Mouse (Mus musculus) forebrain, embryonic 11.5 days (tissue): ENCODE measurements around the gene Gm49395. TPM values are rescaled to one million over a fixed set of nuclear protein-coding genes. Genes with fewer than 3 reads are reported as not detected.

Experiments used
- ATAC-seq: fragments of 200-750 bp; cut with Nextera tagmentation; replicated peaks from 2 replicates; pipeline ENCODE4 v1.8.0; 2017; ENCODE audit warnings: moderate TSS enrichment; ENCODE audit not compliant: low FRiP score
- DNase-seq: peaks from one replicate; pipeline ENCODE4 v3.0.0-alpha.2; 2017; ENCODE audit warnings: low spot score
- H3K27ac ChIP-seq: fragments of 300-500 bp; sonication (generic); 2 replicates; pipeline ENCODE4 v1.5.1; 2014; ENCODE audit warnings: low read depth, low read length
- H3K27me3 ChIP-seq: fragments of 300-500 bp; sonication (generic); 2 replicates; pipeline ENCODE4 v1.6.1; 2014; ENCODE audit warnings: mild to moderate bottlenecking, low read length, mixed read lengths; ENCODE audit not compliant: control insufficient read depth, insufficient read depth
- H3K36me3 ChIP-seq: fragments of 300-500 bp; sonication (generic); 2 replicates; pipeline ENCODE4 v1.6.1; 2014; ENCODE audit warnings: mild to moderate bottlenecking, low read length, moderate library complexity, mixed read lengths; ENCODE audit not compliant: control insufficient read depth, insufficient read depth
- H3K4me1 ChIP-seq: fragments of 300-500 bp; sonication (generic); replicated peaks from 2 replicates; pipeline ENCODE4 v1.6.1; 2014; ENCODE audit warnings: low read length, mixed read lengths; ENCODE audit not compliant: control insufficient read depth, insufficient read depth
- H3K4me2 ChIP-seq: fragments of 300-500 bp; sonication (generic); 2 replicates; pipeline ENCODE4 v1.6.1; 2014; ENCODE audit warnings: low read depth, mild to moderate bottlenecking, low read length, moderate library complexity, mixed read lengths; ENCODE audit not compliant: severe bottlenecking
- H3K4me3 ChIP-seq: fragments of 300-500 bp; sonication (generic); 2 replicates; pipeline ENCODE4 v1.5.1; 2014; ENCODE audit warnings: low read depth, low read length
- H3K9ac ChIP-seq: fragments of 300-500 bp; sonication (generic); 2 replicates; pipeline ENCODE4 v1.6.1; 2014; ENCODE audit warnings: low read length
- H3K9me3 ChIP-seq: fragments of 300-500 bp; sonication (generic); 2 replicates; pipeline ENCODE4 v1.6.1; 2016; ENCODE audit warnings: low read length, mixed read lengths; ENCODE audit not compliant: control insufficient read depth
- WGBS: fragments of 180-500 bp; shearing (Covaris S2); extraction: QIAGEN DNeasy Blood & Tissue Kit; methylation state at CpG from one replicate; pipeline ENCODE4 v1.1.7; 2014; 5-methylcytosine and 5-hydroxymethylcytosine counted together
- polyA plus RNA-seq: library from polyadenylated mRNA; unstranded; fragments of >200 nt; fragmentation: Nextera tagmentation; extraction: Ambion mirVana; gene quantifications from 2 replicates; pipeline ENCODE4 v1.2.1, GENCODE M21; 2014

Gm49395 gene
- polyA plus RNA-seq, 1 experiment from 2014 or later = 4.4 TPM

- Histone ChIP-seq H3K4me2 (no peak overlapping the region), H3K9me3 (no peaks in the 10 kb centered on the region), H3K4me1 (no peaks in the 10 kb centered on the region), H3K4me3 (no peak overlapping the region), H3K27me3 (no peaks in the 10 kb centered on the region), H3K36me3 (no peaks in the 10 kb centered on the region), H3K27ac (no peak overlapping the region), H3K9ac (no peak overlapping the region)
- no peak for ATAC-seq
- DNase-seq = no peak
- WGBS = 78% methylated on average over 7 of the region's 7 CpGs
These were observed 49.2 kb downstream of the Gm49395 start for GRCm38 (mm10) chr13:115052568-115052967.

- no peak for DNase-seq
- Histone ChIP-seq H3K4me1 (no peaks in the 10 kb centered on the region), H3K4me3 (no peak overlapping the region), H3K9me3 (no peaks in the 10 kb centered on the region), H3K27me3 (no peaks in the 10 kb centered on the region), H3K27ac (no peak overlapping the region), H3K4me2 (no peak overlapping the region), H3K9ac (no peak overlapping the region), H3K36me3 (no peaks in the 10 kb centered on the region)
- 87% methylated on average over 13 of the region's 13 CpGs for WGBS
- no peak for ATAC-seq
These were observed 50.8 kb downstream of the Gm49395 start for GRCm38 (mm10) chr13:115050660-115051559.

GRCm38 (mm10) chr13:115042652-115043051 lies 59.1 kb downstream of the Gm49395 start:
- no peak for ATAC-seq
- WGBS = 83% methylated on average over 2 of the region's 2 CpGs
- H3K9ac ChIP-seq = no peak overlapping the region

GRCm38 (mm10) chr13:115037304-115037703 lies 64.4 kb downstream of the Gm49395 start:
- WGBS = 90% methylated on average over 4 of the region's 4 CpGs
- DNase-seq = no peak
- H3K36me3 ChIP-seq = no peaks in the 10 kb centered on the region

More at GRCm38 (mm10) chr13:115042652-115043051, 59.1 kb downstream of the Gm49395 start:
- no peak for DNase-seq
- no peaks in the 10 kb centered on the region for H3K4me1 ChIP-seq
- no peaks in the 10 kb centered on the region for H3K27me3 ChIP-seq
- H3K27ac ChIP-seq = no peak overlapping the region
- no peaks in the 10 kb centered on the region for H3K9me3 ChIP-seq
- H3K4me2 ChIP-seq = no peak overlapping the region
- no peak overlapping the region for H3K4me3 ChIP-seq
- H3K36me3 ChIP-seq = no peaks in the 10 kb centered on the region

GRCm38 (mm10) chr13:115035387-115035786 lies 66.3 kb downstream of the Gm49395 start:
- Histone ChIP-seq H3K27me3 (no peaks in the 10 kb centered on the region), H3K4me2 (no peak overlapping the region), H3K9ac (no peak overlapping the region), H3K4me3 (no peak overlapping the region), H3K9me3 (no peaks in the 10 kb centered on the region), H3K27ac (no peak overlapping the region), H3K36me3 (no peaks in the 10 kb centered on the region), H3K4me1 (no peaks in the 10 kb centered on the region)
- WGBS = 86% methylated on average over 8 of the region's 8 CpGs
- no peak for DNase-seq
- no peak for ATAC-seq

More at GRCm38 (mm10) chr13:115037304-115037703, 64.4 kb downstream of the Gm49395 start:
- no peak overlapping the region for H3K4me2 ChIP-seq
- H3K27me3 ChIP-seq = no peaks in the 10 kb centered on the region
- no peak for ATAC-seq
- H3K9me3 ChIP-seq = no peaks in the 10 kb centered on the region
- no peaks in the 10 kb centered on the region for H3K4me1 ChIP-seq
- H3K27ac ChIP-seq = no peak overlapping the region
- H3K9ac ChIP-seq = no peak overlapping the region
- no peak overlapping the region for H3K4me3 ChIP-seq

- H3K4me1 ChIP-seq = no peaks in the 10 kb centered on the region
- DNase-seq = no peak
- WGBS = 82% methylated on average over 2 of the region's 2 CpGs
- no peaks in the 10 kb centered on the region for H3K36me3 ChIP-seq
- no peak overlapping the region for H3K27ac ChIP-seq
- H3K4me2 ChIP-seq = no peak overlapping the region
- no peak overlapping the region for H3K9ac ChIP-seq
- no peaks in the 10 kb centered on the region for H3K27me3 ChIP-seq
- H3K9me3 ChIP-seq = no peaks in the 10 kb centered on the region
- no peak overlapping the region for H3K4me3 ChIP-seq
- no peak for ATAC-seq
These were observed 68.6 kb downstream of the Gm49395 start for GRCm38 (mm10) chr13:115033135-115033534.

GRCm38 (mm10) chr13:115031177-115032000 lies 70.3 kb downstream of the Gm49395 start:
- 88% methylated on average over 17 of the region's 17 CpGs for WGBS
- Histone ChIP-seq H3K9ac (no peak overlapping the region), H3K4me2 (no peak overlapping the region), H3K27ac (no peak overlapping the region), H3K4me1 (no peaks in the 10 kb centered on the region), H3K4me3 (no peak overlapping the region), H3K9me3 (no peaks in the 10 kb centered on the region), H3K36me3 (no peaks in the 10 kb centered on the region), H3K27me3 (no peaks in the 10 kb centered on the region)
- DNase-seq = no peak
- no peak for ATAC-seq

GRCm38 (mm10) chr13:115025394-115025793 lies 76.3 kb downstream of the Gm49395 start:
- no peaks in the 10 kb centered on the region for H3K9me3 ChIP-seq
- no peak overlapping the region for H3K9ac ChIP-seq
- no peak overlapping the region for H3K4me3 ChIP-seq
- ATAC-seq (no peak), DNase-seq (no peak)
- 88% methylated on average over 3 of the region's 3 CpGs for WGBS
- no peaks in the 10 kb centered on the region for H3K36me3 ChIP-seq
- no peaks in the 10 kb centered on the region for H3K4me1 ChIP-seq
- H3K27ac ChIP-seq = no peak overlapping the region
- no peak overlapping the region for H3K4me2 ChIP-seq
- no peaks in the 10 kb centered on the region for H3K27me3 ChIP-seq
